Mouse (Mus musculus) effector memory CD4-positive, alpha-beta T cell, adult 7 months (primary cell): Measurements from ENCODE around the gene Rhno1. TPM values are rescaled to one million over a fixed set of nuclear protein-coding genes. Genes with fewer than 3 reads are reported as not detected.

Experiments
- polyA plus RNA-seq: library from polyadenylated mRNA; unstranded; fragments of 100-300 nt; shearing (Covaris generic); gene quantifications from one replicate; pipeline ENCODE4 v1.2.1, GENCODE M21; 2017

Gene Rhno1
- 45.3 TPM for polyA plus RNA-seq

GRCm38 (mm10) chr6:128362381-128363006, at the start of gene Rhno1, which contains the start of gene Foxm1:
Gene Rhno1 (minus strand): TSS chr6:128362911.
Gene Foxm1 (plus strand): TSS chr6:128362967.

GRCm38 (mm10) chr6:128398996-128399395, 36.3 kb upstream of the Rhno1 start, which contains the start of gene Nrip2:
Gene Nrip2 (plus strand): TSS chr6:128399296.

GRCm38 (mm10) chr6:128375192-128375591, 12.5 kb upstream of the Rhno1 start, which contains the start of the genes Tex52 and Gm44596:
Gene Tex52 (plus strand): TSS chr6:128375456.
Gene Gm44596 (plus strand): TSS chr6:128375503.

GRCm38 (mm10) chr6:128355726-128356416, 6.8 kb downstream of the Rhno1 start, which contains the start of gene Tulp3:
Gene Tulp3 (minus strand): TSS chr6:128355851.

Other genes with a start within 250 kb of the Rhno1 start
- gene Tspan9, start 219.3 kb downstream of the Rhno1 start, polyA plus RNA-seq = 0.55 TPM
- gene Tead4, start 62.1 kb downstream of the Rhno1 start, polyA plus RNA-seq = not detected
- 1.4 TPM for gene Tulp3, start 7.1 kb downstream of the Rhno1 start, polyA plus RNA-seq
- gene Foxm1, start 56 bp upstream of the Rhno1 start, polyA plus RNA-seq = 2.6 TPM
- gene Tex52, start 12.5 kb upstream of the Rhno1 start, polyA plus RNA-seq = not detected
- gene Gm44596, start 12.6 kb upstream of the Rhno1 start, polyA plus RNA-seq = not detected
- gene Nrip2, start 36.4 kb upstream of the Rhno1 start, polyA plus RNA-seq = 0.67 TPM
- gene Itfg2, start 62.0 kb upstream of the Rhno1 start, polyA plus RNA-seq = 23.8 TPM
- 151 TPM for gene Fkbp4, start 75.8 kb upstream of the Rhno1 start, polyA plus RNA-seq
- gene Pzp, start 163.8 kb upstream of the Rhno1 start, polyA plus RNA-seq = not detected
- 0.61 TPM for gene A2ml1, start 218.7 kb upstream of the Rhno1 start, polyA plus RNA-seq